Comparison of ENCODE assay signal across 21 mouse cellular contexts in genomic region chr11:45440937-45441720, GRCm38 (mm10).
DNase-seq lines count a peak whose midpoint lies in the region; ATAC-seq and TF ChIP-seq lines count a peak whose summit lies in the region.
"Had no signal": no experiment of that assay in that cellular context is flagged by ENCODE, and none has a peak within 500 bp of the region (broad histone marks: within the 10 kb centered on the region; RNA-seq: fewer than 3 reads in every experiment).

No protein-coding gene starts in this region.

- H3K4me3 ChIP-seq in liver, postnatal 0 days (ENCODE audit: low read depth, low read length): no peak overlapping the region
- H3K4me3 ChIP-seq in liver, embryonic 12.5 days: no peak overlapping the region
- H3K4me3 ChIP-seq in limb, embryonic 10.5 days: no peak overlapping the region
- no peak overlapping the region for H3K4me3 ChIP-seq in limb, embryonic 14.5 days (replicated peaks; ENCODE audit: low read length)
- H3K4me3 ChIP-seq in kidney, embryonic 16.5 days (ENCODE audit: low read length): no peak overlapping the region
- H3K4me3 ChIP-seq: embryonic facial prominence, embryonic 13.5 days; forebrain, embryonic 13.5 days; gastrocnemius, adult 2 months; heart, embryonic 10.5 days; hindbrain, embryonic 12.5 days had no signal

- no peaks in the 10 kb centered on the region for H3K27me3 ChIP-seq in liver, postnatal 0 days (ENCODE audit: insufficient read depth, low read length)
- no peaks in the 10 kb centered on the region for H3K27me3 ChIP-seq in liver, embryonic 12.5 days (replicated peaks)
- H3K27me3 ChIP-seq in limb, embryonic 10.5 days (ENCODE audit: low read depth, poor library complexity, severe bottlenecking): no peaks in the 10 kb centered on the region
- no peaks in the 10 kb centered on the region for H3K27me3 ChIP-seq in limb, embryonic 14.5 days (ENCODE audit: control insufficient read depth, insufficient read depth, low read length)
- H3K27me3 ChIP-seq in kidney, embryonic 16.5 days (ENCODE audit: insufficient read depth, low read length): no peaks in the 10 kb centered on the region
- H3K27me3 ChIP-seq: embryonic facial prominence, embryonic 13.5 days; forebrain, embryonic 13.5 days; hindbrain, embryonic 12.5 days had no signal

- no peak for TF ChIP-seq POLR2A in limb, embryonic 14.5 days (IDR thresholded peaks at IDR 0.05; ENCODE audit: borderline replicate concordance, extremely low read depth, insufficient read depth, insufficient read length)

- WGBS in liver, postnatal 0 days (ENCODE audit: insufficient replicate concordance): 45% methylated on average over 3 of the region's 3 CpGs
- 41% methylated on average over 3 of the region's 3 CpGs for WGBS in liver, embryonic 12.5 days (ENCODE audit: insufficient replicate concordance)
- WGBS in limb, embryonic 10.5 days: 48% methylated on average over 3 of the region's 3 CpGs
- 18% methylated on average over 3 of the region's 3 CpGs for WGBS in limb, embryonic 14.5 days
- WGBS in kidney, embryonic 16.5 days: 30% methylated on average over 3 of the region's 3 CpGs

- H3K27ac ChIP-seq in liver, postnatal 0 days (ENCODE audit: low read depth): 0 out of 2 replicates have a peak overlapping the region, but pooled peaks have one; percentile 16
- no peak overlapping the region for H3K27ac ChIP-seq in liver, embryonic 12.5 days
- peak overlapping the region; percentile 48; the same call in 1 of the 2 replicates for H3K27ac ChIP-seq in limb, embryonic 10.5 days
- no peak overlapping the region for H3K27ac ChIP-seq in limb, embryonic 14.5 days (replicated peaks; ENCODE audit: low read depth, low read length)
- no peak overlapping the region for H3K27ac ChIP-seq in kidney, embryonic 16.5 days (ENCODE audit: low read length)
- H3K27ac ChIP-seq: embryonic facial prominence, embryonic 13.5 days; forebrain, embryonic 13.5 days; gastrocnemius, adult 2 months; heart, embryonic 10.5 days; hindbrain, embryonic 12.5 days had no signal

- H3K36me3 ChIP-seq in liver, postnatal 0 days (replicated peaks; ENCODE audit: insufficient read depth, low read length): no peaks in the 10 kb centered on the region
- H3K36me3 ChIP-seq in liver, embryonic 12.5 days: no peaks in the 10 kb centered on the region
- H3K36me3 ChIP-seq in limb, embryonic 10.5 days: no peaks in the 10 kb centered on the region
- no peaks in the 10 kb centered on the region for H3K36me3 ChIP-seq in limb, embryonic 14.5 days (ENCODE audit: control insufficient read depth, insufficient read depth, low read length)
- H3K36me3 ChIP-seq in kidney, embryonic 16.5 days (ENCODE audit: insufficient read depth, low read length): no peaks in the 10 kb centered on the region
- H3K36me3 ChIP-seq: embryonic facial prominence, embryonic 13.5 days; heart, embryonic 10.5 days; hindbrain, embryonic 12.5 days had no signal

- no peak for ATAC-seq in liver, postnatal 0 days
- ATAC-seq in liver, embryonic 12.5 days: no peak
- peak; percentile 53; the same call in 1 of the 2 replicates for ATAC-seq in limb, embryonic 14.5 days (ENCODE audit: low FRiP score, low read depth)
- no peak for ATAC-seq in kidney, embryonic 16.5 days (ENCODE audit: low FRiP score, low TSS enrichment)
- ATAC-seq: forebrain, embryonic 13.5 days; forebrain, postnatal 0 days; hindbrain, embryonic 16.5 days had no signal

- no peak overlapping the region for H3K9ac ChIP-seq in liver, postnatal 0 days (replicated peaks)
- H3K9ac ChIP-seq in liver, embryonic 12.5 days: no peak overlapping the region
- H3K9ac ChIP-seq in limb, embryonic 14.5 days (ENCODE audit: low read depth, low read length, severe bottlenecking): no peak overlapping the region
- no peak overlapping the region for H3K9ac ChIP-seq in kidney, embryonic 16.5 days (replicated peaks; ENCODE audit: low read length)
- H3K9ac ChIP-seq: embryonic facial prominence, embryonic 13.5 days; forebrain, embryonic 13.5 days; forebrain, postnatal 0 days; hindbrain, embryonic 12.5 days had no signal

- DNase-seq in liver, postnatal 0 days: no peak
- DNase-seq in limb, embryonic 10.5 days (ENCODE audit: low spot score): no peak
- peak; percentile 61 for DNase-seq in limb, embryonic 14.5 days (ENCODE audit: low spot score)
- no peak for DNase-seq in cerebellum, postnatal 36 days
- DNase-seq: adrenal gland, adult 2 months; adrenal gland, postnatal 25 days; cerebellum, adult 2 months; cerebellum, postnatal 10 days; embryo, embryonic 11 days; forebrain, postnatal 0 days; gastrocnemius, adult 2 months; gastrocnemius, postnatal 25 days; heart, postnatal 10 days; heart, postnatal 4 days had no signal

- no peaks in the 10 kb centered on the region for H3K9me3 ChIP-seq in liver, postnatal 0 days (ENCODE audit: low read length)
- no peaks in the 10 kb centered on the region for H3K9me3 ChIP-seq in liver, embryonic 12.5 days (replicated peaks)
- no peaks in the 10 kb centered on the region for H3K9me3 ChIP-seq in limb, embryonic 10.5 days (replicated peaks)
- H3K9me3 ChIP-seq in limb, embryonic 14.5 days (ENCODE audit: control insufficient read depth, low read length): no peaks in the 10 kb centered on the region
- no peaks in the 10 kb centered on the region for H3K9me3 ChIP-seq in kidney, embryonic 16.5 days (ENCODE audit: low read length)
- H3K9me3 ChIP-seq: embryonic facial prominence, embryonic 13.5 days; forebrain, embryonic 13.5 days; heart, embryonic 10.5 days; hindbrain, embryonic 12.5 days had no signal

- H3K4me1 ChIP-seq in liver, postnatal 0 days (ENCODE audit: insufficient read depth): no peaks in the 10 kb centered on the region
- H3K4me1 ChIP-seq in liver, embryonic 12.5 days: no peaks in the 10 kb centered on the region
- peaks cover 22% of the 10 kb centered on the region for H3K4me1 ChIP-seq in limb, embryonic 10.5 days
- H3K4me1 ChIP-seq in limb, embryonic 14.5 days (ENCODE audit: control insufficient read depth, insufficient read depth, low read length): peaks cover 11% of the 10 kb centered on the region
- peaks cover 9% of the 10 kb centered on the region; the same call in 1 of the 2 replicates for H3K4me1 ChIP-seq in kidney, embryonic 16.5 days (ENCODE audit: insufficient read depth, low read length)
- H3K4me1 ChIP-seq: embryonic facial prominence, embryonic 13.5 days; forebrain, embryonic 13.5 days; heart, embryonic 10.5 days; hindbrain, embryonic 12.5 days had no signal

- TF ChIP-seq CTCF in liver, postnatal 0 days (IDR thresholded peaks at IDR 0.05; ENCODE audit: low read depth): no peak

- no peak overlapping the region for H3K4me2 ChIP-seq in liver, postnatal 0 days (ENCODE audit: low read depth, low read length)
- no peak overlapping the region for H3K4me2 ChIP-seq in liver, embryonic 12.5 days
- no peak overlapping the region for H3K4me2 ChIP-seq in limb, embryonic 14.5 days (replicated peaks; ENCODE audit: low read depth, low read length, severe bottlenecking)
- H3K4me2 ChIP-seq in kidney, embryonic 16.5 days (replicated peaks; ENCODE audit: low read depth, low read length): no peak overlapping the region
- H3K4me2 ChIP-seq: embryonic facial prominence, embryonic 13.5 days; forebrain, embryonic 13.5 days; hindbrain, embryonic 12.5 days had no signal

- TF ChIP-seq EP300 in liver, postnatal 0 days (IDR thresholded peaks at IDR 0.05; ENCODE audit: low read depth): 0 out of 2 replicates have a peak, but pooled peaks have one; percentile 20

Comparison
In these comparisons a context has a peak if more than half of its experiments do, and no peak if none do; other contexts are left out.
1. H3K27ac ChIP-seq: peak in liver, postnatal 0 days (single experiment) and limb, embryonic 10.5 days (single experiment); none in liver, embryonic 12.5 days (single experiment), limb, embryonic 14.5 days (single experiment) and kidney, embryonic 16.5 days (single experiment).